Mouse (Mus musculus): ENCODE results near the gene Cacul1. TPM values are rescaled to one million over a fixed set of nuclear protein-coding genes. Genes with fewer than 3 reads are reported as not detected.

Cacul1 gene
- polyA plus RNA-seq, 1 experiment from 2014 or later = 23.6 TPM

GRCm38 (mm10) chr19:60598025-60598697 lies 17.3 kb upstream of the Cacul1 start:
- H3K4me3 ChIP-seq (ENCODE audit: low read depth, low read length) = no peak overlapping the region
- H3K9ac ChIP-seq (ENCODE audit: low read depth, low read length) = no peak overlapping the region
- DNase-seq (ENCODE audit: low spot score) (no peak), ATAC-seq (ENCODE audit: low read depth) (no peak)
- no peak overlapping the region for H3K4me2 ChIP-seq (ENCODE audit: low read depth, low read length)
- H3K4me1 ChIP-seq (ENCODE audit: control insufficient read depth, insufficient read depth, low read length) = no peaks in the 10 kb centered on the region
- H3K9me3 ChIP-seq (ENCODE audit: control insufficient read depth, low read length) = no peaks in the 10 kb centered on the region
- H3K36me3 ChIP-seq (ENCODE audit: control insufficient read depth, insufficient read depth, low read length) = no peaks in the 10 kb centered on the region
- WGBS = 88% methylated on average over 8 of the region's 8 CpGs
- H3K27me3 ChIP-seq (replicated peaks; ENCODE audit: control insufficient read depth, insufficient read depth, low read length) = no peaks in the 10 kb centered on the region
- no peak overlapping the region for H3K27ac ChIP-seq (replicated peaks; ENCODE audit: low read depth, low read length)

DNA sequence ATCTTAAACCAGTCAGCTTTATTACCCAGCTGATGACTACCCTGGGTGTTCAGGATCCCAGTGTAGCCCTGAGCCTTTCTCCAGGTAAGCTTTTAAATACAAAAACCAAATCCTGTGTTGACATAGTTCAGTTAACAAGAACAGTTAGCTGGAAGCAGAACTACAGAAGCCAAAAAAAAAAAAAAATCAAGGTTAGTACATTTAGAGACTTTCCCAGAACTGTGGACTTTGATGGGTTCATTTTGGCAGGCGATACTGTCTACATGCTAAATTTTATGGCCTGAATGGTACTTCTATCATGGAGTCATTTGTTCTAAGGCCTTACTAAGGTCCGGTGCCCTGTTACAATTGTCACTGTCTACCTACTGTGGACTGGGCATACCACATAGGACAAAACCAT lies 8.8 kb upstream of the Cacul1 start:
- Histone ChIP-seq H3K4me2 (ENCODE audit: low read depth, low read length) (no peak overlapping the region), H3K4me1 (ENCODE audit: control insufficient read depth, insufficient read depth, low read length) (no peaks in the 10 kb centered on the region), H3K9me3 (ENCODE audit: control insufficient read depth, low read length) (no peaks in the 10 kb centered on the region), H3K36me3 (ENCODE audit: control insufficient read depth, insufficient read depth, low read length) (no peaks in the 10 kb centered on the region), H3K27me3 (replicated peaks; ENCODE audit: control insufficient read depth, insufficient read depth, low read length) (no peaks in the 10 kb centered on the region), H3K9ac (ENCODE audit: low read depth, low read length) (no peak overlapping the region), H3K27ac (replicated peaks; ENCODE audit: low read depth, low read length) (no peak overlapping the region), H3K4me3 (ENCODE audit: low read depth, low read length) (no peak overlapping the region)
- no peak for ATAC-seq (ENCODE audit: low read depth)
- DNase-seq (ENCODE audit: low spot score) = no peak
- WGBS = 92% methylated on average over 2 of the region's 2 CpGs

DNA sequence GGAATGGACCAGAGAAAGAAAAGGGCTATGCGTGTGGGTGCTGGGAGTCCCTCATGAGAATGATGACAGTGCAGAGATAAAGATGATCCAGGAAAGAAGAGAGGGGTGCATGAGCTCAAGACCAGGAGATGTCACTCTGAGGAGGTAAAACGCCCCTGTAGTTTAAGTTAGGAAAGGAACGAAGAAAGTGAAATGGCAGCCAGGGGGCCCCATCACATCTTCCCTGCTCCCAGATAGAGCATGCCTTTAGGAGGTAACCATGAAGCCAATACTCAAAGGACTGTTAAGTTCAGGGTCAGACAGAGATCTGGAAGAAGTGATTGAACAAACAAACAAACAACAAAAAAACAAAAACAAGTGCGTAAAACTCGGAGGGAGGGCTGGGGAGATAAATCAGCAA lies 5.8 kb upstream of the Cacul1 start:
- no peaks in the 10 kb centered on the region for H3K36me3 ChIP-seq (ENCODE audit: control insufficient read depth, insufficient read depth, low read length)
- H3K27ac ChIP-seq (replicated peaks; ENCODE audit: low read depth, low read length) = no peak overlapping the region
- no peaks in the 10 kb centered on the region; the same call in 1 of the 2 replicates for H3K4me1 ChIP-seq (ENCODE audit: control insufficient read depth, insufficient read depth, low read length)
- H3K4me3 ChIP-seq (ENCODE audit: low read depth, low read length) = no peak overlapping the region
- no peaks in the 10 kb centered on the region for H3K27me3 ChIP-seq (replicated peaks; ENCODE audit: control insufficient read depth, insufficient read depth, low read length)
- no peak overlapping the region for H3K4me2 ChIP-seq (ENCODE audit: low read depth, low read length)
- H3K9me3 ChIP-seq (ENCODE audit: control insufficient read depth, low read length) = no peaks in the 10 kb centered on the region
- ATAC-seq (ENCODE audit: low read depth) (no peak), DNase-seq (ENCODE audit: low spot score) (no peak)
- no peak overlapping the region for H3K9ac ChIP-seq (ENCODE audit: low read depth, low read length)
- WGBS = 66% methylated on average over 5 of the region's 5 CpGs

DNA sequence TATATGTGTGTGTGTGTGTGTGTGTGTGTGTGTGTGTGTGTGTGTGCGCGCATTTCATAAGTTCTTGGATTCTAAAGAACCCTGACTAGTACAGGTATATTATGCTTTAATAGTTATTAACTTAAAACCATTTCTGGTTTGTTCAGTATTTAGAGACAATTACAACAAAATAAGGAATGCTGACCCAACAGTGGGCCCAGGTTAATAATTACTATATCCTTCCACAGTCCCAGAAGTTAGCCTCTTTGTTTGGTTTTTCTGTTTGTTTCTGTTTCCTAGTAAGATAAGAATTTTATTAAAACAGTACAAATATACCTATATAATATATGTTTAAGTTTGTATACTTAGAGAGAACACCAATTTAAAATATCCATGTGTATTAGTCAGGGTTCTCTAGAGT lies 2.4 kb upstream of the Cacul1 start:
- Histone ChIP-seq H3K4me3 (ENCODE audit: low read depth, low read length) (no peak overlapping the region), H3K4me1 (ENCODE audit: control insufficient read depth, insufficient read depth, low read length) (peaks cover 13% of the 10 kb centered on the region), H3K36me3 (ENCODE audit: control insufficient read depth, insufficient read depth, low read length) (no peaks in the 10 kb centered on the region), H3K9me3 (ENCODE audit: control insufficient read depth, low read length) (no peaks in the 10 kb centered on the region), H3K27ac (replicated peaks; ENCODE audit: low read depth, low read length) (no peak overlapping the region), H3K27me3 (replicated peaks; ENCODE audit: control insufficient read depth, insufficient read depth, low read length) (no peaks in the 10 kb centered on the region), H3K4me2 (ENCODE audit: low read depth, low read length) (no peak overlapping the region), H3K9ac (ENCODE audit: low read depth, low read length) (no peak overlapping the region)
- DNase-seq (ENCODE audit: low spot score) (no peak), ATAC-seq (ENCODE audit: low read depth) (no peak)
- whole genome bisulfite sequencing = 100% methylated on average over 2 of the region's 2 CpGs

DNA sequence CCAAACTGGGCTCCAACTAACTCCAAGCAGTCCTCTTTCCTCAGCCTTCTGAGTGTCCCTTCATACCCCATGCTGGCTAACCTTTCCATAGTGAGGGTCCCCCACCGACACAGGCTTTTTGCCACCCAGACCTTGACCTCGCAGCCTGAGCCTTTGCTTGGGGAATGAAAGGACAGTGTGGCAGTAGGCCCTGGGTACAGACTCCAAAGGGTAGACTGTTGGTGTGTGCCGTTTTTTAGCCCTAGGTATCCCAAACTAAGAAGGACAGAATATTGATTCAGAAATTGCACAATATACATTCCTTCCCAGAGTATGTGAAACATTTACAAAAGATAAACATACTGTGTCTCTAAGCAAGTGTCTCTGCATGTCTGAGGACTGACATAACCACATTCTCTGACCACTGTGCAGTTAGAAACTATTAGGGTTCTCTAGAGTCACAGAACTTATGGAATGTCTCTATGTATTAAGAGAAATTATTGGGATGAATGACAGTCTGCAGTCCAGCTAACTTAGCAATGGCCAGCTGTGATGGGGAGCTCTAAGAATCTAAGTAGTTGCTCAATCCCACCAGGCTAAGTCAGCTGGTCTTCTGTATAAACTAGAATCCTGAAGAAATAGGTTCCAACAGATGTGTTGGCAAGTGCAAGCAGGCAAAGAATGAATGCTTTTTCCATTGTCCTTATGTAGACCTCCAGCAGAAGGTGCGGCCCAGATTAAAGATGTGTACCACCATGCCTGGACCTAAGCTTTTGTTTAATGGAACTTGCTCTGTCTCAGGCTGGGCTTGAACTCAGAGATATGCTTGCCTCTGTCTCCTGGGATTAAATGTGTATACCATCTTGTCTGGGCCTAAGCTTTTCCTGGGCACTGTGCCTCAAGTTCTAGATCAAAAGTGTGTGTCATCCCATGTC lies 809 bp upstream of the Cacul1 start:
- Histone ChIP-seq H3K4me2 (ENCODE audit: low read depth, low read length) (peak overlapping the region; percentile 77), H3K9ac (ENCODE audit: low read depth, low read length) (peak overlapping the region; percentile 89), H3K27ac (replicated peaks; ENCODE audit: low read depth, low read length) (peak overlapping the region; percentile 89), H3K9me3 (ENCODE audit: control insufficient read depth, low read length) (no peaks in the 10 kb centered on the region), H3K4me1 (ENCODE audit: control insufficient read depth, insufficient read depth, low read length) (peaks cover 13% of the 10 kb centered on the region), H3K4me3 (ENCODE audit: low read depth, low read length) (peak overlapping the region; percentile 89), H3K36me3 (ENCODE audit: control insufficient read depth, insufficient read depth, low read length) (no peaks in the 10 kb centered on the region), H3K27me3 (replicated peaks; ENCODE audit: control insufficient read depth, insufficient read depth, low read length) (no peaks in the 10 kb centered on the region)
- ATAC-seq (ENCODE audit: low read depth) (peak; percentile 42), DNase-seq (ENCODE audit: low spot score) (no peak)
- WGBS = 43% methylated on average over 4 of the region's 4 CpGs

DNA sequence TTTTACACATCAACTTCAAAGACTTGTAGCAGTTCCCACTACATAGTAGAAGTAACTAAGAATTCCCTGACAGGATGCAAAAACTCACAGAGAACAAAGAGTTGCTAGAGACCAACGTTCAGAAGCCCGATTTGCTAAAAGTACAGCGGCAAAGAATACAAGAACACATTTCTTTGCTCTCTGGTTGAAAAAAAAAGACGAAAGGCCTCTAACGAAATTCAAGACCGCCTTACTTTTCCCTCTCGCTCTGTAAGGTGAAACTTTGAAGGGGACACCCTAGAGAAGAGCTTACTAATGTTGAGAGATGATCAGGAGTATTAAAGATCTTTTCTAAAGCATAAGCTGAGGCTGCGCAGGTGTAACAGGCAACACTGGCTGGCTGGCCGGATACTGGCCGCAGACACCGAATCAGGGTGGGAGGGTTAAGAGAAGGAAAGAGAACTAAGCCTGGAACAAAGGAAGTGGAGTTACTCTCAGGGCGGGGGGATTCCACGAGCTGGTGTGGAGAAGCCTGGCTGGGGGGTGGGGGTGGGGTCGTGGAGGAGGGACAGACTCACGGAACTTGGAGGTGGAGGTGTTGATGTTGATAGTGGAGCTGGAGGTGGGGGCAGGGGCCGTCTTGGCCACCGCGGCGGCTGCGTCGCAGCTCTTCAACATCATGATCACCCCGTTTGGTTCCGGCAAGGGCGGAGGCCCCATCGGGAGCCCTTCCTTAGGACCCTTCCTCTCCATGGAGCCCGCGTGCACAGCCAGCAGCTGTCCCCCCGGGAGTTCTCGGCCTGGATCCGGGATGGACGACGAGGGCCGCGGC lies 849 bp downstream of the Cacul1 start:
- H3K4me1 ChIP-seq (ENCODE audit: control insufficient read depth, insufficient read depth, low read length) = peaks cover 13% of the 10 kb centered on the region
- peak overlapping the region; percentile 89 for H3K4me3 ChIP-seq (ENCODE audit: low read depth, low read length)
- DNase-seq (ENCODE audit: low spot score) = peak; percentile 54
- no peaks in the 10 kb centered on the region for H3K27me3 ChIP-seq (replicated peaks; ENCODE audit: control insufficient read depth, insufficient read depth, low read length)
- WGBS = under 1% methylated on average over 20 of the region's 34 CpGs
- peak overlapping the region; percentile 76 for H3K4me2 ChIP-seq (ENCODE audit: low read depth, low read length)
- H3K36me3 ChIP-seq (ENCODE audit: control insufficient read depth, insufficient read depth, low read length) = no peaks in the 10 kb centered on the region
- H3K9ac ChIP-seq (ENCODE audit: low read depth, low read length) = peak overlapping the region; percentile 89
- H3K9me3 ChIP-seq (ENCODE audit: control insufficient read depth, low read length) = no peaks in the 10 kb centered on the region
- peak overlapping the region; percentile 89 for H3K27ac ChIP-seq (replicated peaks; ENCODE audit: low read depth, low read length)
- ATAC-seq (ENCODE audit: low read depth) = peak; percentile 24

DNA sequence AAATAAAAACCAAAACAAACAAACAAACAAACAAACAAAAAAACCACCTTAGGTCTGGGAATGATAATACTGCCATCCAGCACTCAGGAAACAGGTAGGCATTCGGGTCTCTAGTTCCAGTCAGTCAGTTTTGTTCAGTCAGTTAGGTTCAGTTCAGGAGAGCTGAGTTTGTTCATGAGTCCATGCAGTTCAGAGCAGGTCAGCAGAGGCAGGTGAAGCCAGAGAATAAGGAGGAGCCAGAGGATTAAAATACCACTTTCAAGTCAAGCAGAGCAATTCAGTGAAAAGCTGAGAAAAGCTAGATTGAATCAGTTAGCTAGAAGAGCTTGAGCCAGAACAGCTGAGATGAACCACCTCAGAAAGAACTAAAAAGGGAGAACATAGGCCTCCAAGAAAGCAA lies 4.1 kb downstream of the Cacul1 start:
- ATAC-seq (ENCODE audit: low read depth) = no peak
- Histone ChIP-seq H3K27ac (replicated peaks; ENCODE audit: low read depth, low read length) (no peak overlapping the region), H3K9ac (ENCODE audit: low read depth, low read length) (no peak overlapping the region), H3K4me3 (ENCODE audit: low read depth, low read length) (no peak overlapping the region), H3K4me2 (ENCODE audit: low read depth, low read length) (no peak overlapping the region), H3K27me3 (replicated peaks; ENCODE audit: control insufficient read depth, insufficient read depth, low read length) (no peaks in the 10 kb centered on the region), H3K36me3 (ENCODE audit: control insufficient read depth, insufficient read depth, low read length) (0 out of 2 replicates have a peak, but pooled peaks cover 9% of the 10 kb centered on the region), H3K4me1 (ENCODE audit: control insufficient read depth, insufficient read depth, low read length) (peaks cover 13% of the 10 kb centered on the region), H3K9me3 (ENCODE audit: control insufficient read depth, low read length) (no peaks in the 10 kb centered on the region)
- no peak for DNase-seq (ENCODE audit: low spot score)
- 94% methylated on average over 1 of the region's 1 CpGs for WGBS

DNA sequence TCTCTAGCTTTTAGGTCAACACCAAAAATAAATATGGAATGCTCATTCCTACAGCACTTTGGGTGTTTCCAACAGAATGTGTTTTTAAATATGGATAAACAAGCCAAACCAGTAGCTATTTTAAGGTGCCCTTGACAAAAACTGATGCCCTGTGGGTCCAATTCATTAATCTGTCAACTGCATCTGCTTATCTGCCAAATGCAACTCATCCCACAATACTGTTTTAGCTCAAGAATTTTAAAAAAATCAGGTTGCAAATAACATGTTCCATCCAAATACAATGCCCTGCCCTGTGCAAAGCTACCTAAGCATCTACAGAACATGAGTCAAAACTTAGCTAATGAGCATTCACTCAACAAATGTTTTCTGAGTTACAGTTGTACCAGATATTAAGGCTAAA lies 20.3 kb downstream of the Cacul1 start:
- ATAC-seq (ENCODE audit: low read depth) (no peak), DNase-seq (ENCODE audit: low spot score) (no peak)
- H3K4me1 ChIP-seq (ENCODE audit: control insufficient read depth, insufficient read depth, low read length) = no peaks in the 10 kb centered on the region
- H3K9ac ChIP-seq (ENCODE audit: low read depth, low read length) = no peak overlapping the region
- H3K4me3 ChIP-seq (ENCODE audit: low read depth, low read length) = no peak overlapping the region
- H3K27ac ChIP-seq (replicated peaks; ENCODE audit: low read depth, low read length) = no peak overlapping the region
- H3K9me3 ChIP-seq (ENCODE audit: control insufficient read depth, low read length) = no peaks in the 10 kb centered on the region
- no peak overlapping the region for H3K4me2 ChIP-seq (ENCODE audit: low read depth, low read length)
- peaks cover 11% of the 10 kb centered on the region for H3K36me3 ChIP-seq (ENCODE audit: control insufficient read depth, insufficient read depth, low read length)
- H3K27me3 ChIP-seq (replicated peaks; ENCODE audit: control insufficient read depth, insufficient read depth, low read length) = no peaks in the 10 kb centered on the region

Data from embryonic facial prominence, embryonic 14.5 days (tissue).